Mouse (Mus musculus) right cerebral cortex, postnatal 4 days (tissue): Measurements from ENCODE around the gene Ucp2.

Source experiments
- DNase-seq: peaks from one replicate; pipeline ENCODE4 v3.0.0-alpha.2; 2022

Gene Ucp2

GRCm38 (mm10) chr7:100493117-100493483, at the start of gene Ucp2:
TSS of gene Ucp2 (plus strand) at chr7:100493337.
- peak; percentile 58 for DNase-seq

GRCm38 (mm10) chr7:100443728-100444127, 49.4 kb upstream of the Ucp2 start:
- no peak for DNase-seq

- no peak for DNase-seq
Measured at GRCm38 (mm10) chr7:100446271-100446670, 46.9 kb upstream of the Ucp2 start.

DNA sequence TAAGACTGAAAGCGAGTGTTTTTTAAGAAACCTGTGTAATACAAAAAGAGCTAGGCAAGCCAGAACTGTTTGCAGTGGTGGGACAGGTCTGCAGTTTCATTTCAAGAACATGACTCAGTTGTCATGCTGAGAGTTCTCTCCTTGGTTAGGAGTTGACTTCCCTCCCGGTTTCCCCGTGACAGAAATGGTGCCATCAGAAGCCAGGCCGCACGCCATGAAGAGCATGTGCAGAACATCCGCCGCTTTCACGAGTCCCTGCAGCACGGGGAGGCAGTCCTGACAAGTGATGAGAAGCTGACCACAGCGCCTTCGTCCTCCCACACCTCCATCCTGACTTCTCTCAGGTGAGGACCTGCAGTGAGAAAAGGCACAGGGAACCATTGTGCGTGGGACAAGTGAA, 44.6 kb upstream of the Ucp2 start:
- no peak for DNase-seq

GRCm38 (mm10) chr7:100448985-100449384, 44.2 kb upstream of the Ucp2 start:
- no peak for DNase-seq

- no peak for DNase-seq
Measured at GRCm38 (mm10) chr7:100458153-100458552, 35.0 kb upstream of the Ucp2 start.

- no peak for DNase-seq
Measured at GRCm38 (mm10) chr7:100459862-100460261, 33.3 kb upstream of the Ucp2 start.

DNA sequence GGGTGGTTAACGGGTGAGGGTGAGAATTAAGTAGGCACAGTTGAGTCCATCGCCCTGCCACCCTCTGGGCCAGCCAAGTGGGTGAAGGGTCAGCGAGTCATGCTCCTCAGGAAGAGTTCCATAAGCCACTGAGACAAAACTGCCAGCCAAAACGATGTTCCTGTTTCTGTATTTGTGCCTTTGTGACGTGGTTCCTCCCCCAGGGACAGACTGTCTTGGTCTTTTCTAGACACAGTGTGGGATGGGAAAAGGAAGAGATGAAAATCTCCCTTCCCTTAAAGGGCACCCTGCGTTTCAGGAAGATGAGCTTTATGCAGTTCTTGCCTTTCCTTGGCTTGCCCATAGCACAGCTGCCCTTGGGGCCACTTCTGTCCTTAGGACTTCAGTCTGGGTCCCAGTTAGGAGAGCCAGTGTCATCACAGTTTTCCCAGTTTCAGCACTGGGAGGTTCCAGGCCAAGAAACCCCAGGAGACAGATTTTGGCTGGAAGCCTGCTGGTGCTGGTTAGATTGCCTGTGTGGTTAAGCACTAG, 31.5 kb upstream of the Ucp2 start:
- no peak for DNase-seq

DNA sequence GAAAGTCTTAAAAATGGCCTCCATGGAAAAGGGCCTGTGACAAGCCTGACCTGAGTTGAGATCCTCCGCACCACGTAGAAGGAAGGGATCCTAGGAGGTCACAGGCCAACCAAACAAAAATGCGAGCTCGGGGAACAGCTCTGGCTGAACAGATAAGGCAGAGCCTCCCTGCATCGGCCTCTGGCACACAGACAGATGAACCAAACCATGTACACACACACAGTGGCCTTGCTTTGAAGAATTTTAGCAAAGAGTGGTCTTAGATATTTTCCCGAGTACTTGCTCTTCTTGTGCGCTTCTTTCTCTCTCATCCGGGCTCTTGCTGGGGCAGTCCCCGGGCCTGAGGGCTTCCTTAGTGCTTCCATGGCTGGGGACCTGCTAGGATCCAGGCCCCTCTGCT, 29.9 kb upstream of the Ucp2 start:
- no peak for DNase-seq

DNA sequence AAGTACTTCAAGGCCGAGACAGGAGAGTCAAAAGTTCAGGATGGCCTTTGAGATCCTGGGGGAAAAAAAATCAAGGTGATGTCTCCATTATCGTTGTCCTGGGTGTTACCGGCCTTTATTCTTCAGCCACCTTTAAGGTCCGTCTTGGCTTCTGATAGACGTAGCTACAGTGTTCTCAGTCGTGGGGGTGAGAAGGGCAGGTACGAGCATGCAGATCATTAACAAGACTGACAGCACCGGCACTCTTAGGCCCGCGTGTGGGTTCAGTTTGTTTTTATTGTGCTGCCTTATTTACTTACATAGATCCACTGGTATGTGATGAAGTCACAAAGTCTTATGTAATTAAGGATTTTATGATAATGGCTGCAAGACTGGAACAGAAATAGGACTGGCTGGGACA, 29.4 kb upstream of the Ucp2 start:
- DNase-seq: no peak

- DNase-seq: no peak
Measured at GRCm38 (mm10) chr7:100464248-100464647, 28.9 kb upstream of the Ucp2 start.

GRCm38 (mm10) chr7:100465248-100465647, 27.9 kb upstream of the Ucp2 start:
- no peak for DNase-seq

- no peak for DNase-seq
Measured at GRCm38 (mm10) chr7:100465656-100466309, 27.4 kb upstream of the Ucp2 start.

GRCm38 (mm10) chr7:100466781-100467510, 26.2 kb upstream of the Ucp2 start:
- no peak for DNase-seq

DNA sequence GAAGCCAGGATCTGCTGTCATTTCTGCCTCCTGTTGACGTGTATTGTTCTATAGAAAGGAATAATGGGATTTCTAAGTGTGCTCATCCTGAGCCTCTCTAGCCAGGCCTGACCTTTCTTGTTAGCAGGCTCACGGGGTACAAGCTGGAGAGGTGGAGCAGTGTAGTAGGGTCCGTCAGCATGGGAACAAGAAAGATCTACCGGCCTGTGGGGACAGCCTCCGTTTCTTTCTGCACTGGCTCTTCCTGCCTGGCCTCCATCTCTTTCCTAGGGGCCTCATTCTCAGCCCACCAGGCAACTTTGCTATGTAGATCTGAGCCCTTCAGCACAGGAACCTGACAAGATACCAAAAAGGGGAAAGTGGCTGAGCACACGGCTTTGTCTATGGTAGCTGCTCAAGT, 24.4 kb upstream of the Ucp2 start:
- no peak for DNase-seq

DNA sequence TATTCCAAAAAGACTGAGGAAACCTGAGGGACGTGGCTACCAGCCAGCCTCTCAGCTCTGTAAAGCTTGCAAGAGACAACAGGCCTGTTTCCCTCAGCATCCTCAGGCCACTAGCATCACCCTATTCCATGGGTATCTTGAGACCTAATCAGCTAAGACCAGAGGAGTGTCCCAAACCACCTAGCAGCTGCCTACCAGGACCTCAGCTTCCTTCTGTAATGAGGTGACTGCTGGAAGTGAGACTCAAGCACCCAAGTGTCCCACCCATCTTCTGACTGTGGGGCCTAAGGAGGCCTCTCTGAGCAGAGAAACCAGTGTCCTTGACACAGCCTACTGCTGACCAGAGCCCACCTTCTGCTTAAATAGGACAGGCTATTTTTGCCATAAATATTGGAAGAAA, 23.6 kb upstream of the Ucp2 start:
- no peak for DNase-seq

- DNase-seq: no peak
Measured at GRCm38 (mm10) chr7:100470796-100471406, 22.2 kb upstream of the Ucp2 start.

DNA sequence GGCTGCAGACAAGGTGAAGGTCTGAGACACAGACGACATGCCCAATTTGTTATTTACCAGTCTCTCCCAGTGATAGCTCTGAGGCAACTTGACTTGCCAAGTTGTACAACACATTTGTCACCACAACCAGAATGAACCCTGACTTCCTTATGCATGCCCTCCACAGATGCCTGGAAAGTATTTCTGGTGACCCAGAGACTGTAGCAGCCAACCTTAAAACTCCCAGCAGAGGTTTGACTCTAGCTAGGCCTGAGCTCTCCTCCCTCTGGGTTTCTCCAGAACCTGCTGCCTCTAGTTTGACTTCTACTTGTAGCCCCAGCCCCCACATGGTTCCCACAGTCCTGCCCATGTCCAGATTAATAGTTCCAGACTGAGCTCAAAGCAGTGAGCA, 21.7 kb upstream of the Ucp2 start:
- DNase-seq: no peak

DNA sequence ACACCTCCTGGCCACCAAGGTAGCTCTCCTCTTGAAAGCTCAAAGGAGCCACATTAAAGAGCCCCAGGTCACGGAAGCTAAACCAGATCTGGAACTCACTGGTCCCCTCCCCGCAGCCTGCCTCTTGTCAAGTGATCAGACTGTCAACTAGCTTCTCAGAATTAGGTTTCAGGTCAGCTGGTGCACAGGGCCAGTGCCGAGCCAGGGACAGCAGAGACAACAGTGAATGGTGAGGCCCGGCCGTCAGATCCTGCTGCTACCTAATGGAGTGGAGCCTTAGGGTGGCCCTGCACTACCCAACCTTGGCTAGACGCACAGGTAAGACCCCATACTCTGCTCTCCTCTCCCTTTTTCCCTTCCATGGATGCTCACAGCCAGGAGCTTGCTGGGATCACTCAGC, 20.4 kb upstream of the Ucp2 start, which contains the start of gene Ucp3:
Ucp3 (plus strand) TSS at position 214 of the 400 bp plus-strand sequence.
- no peak for DNase-seq

- DNase-seq: no peak
Measured at GRCm38 (mm10) chr7:100473846-100474454, 19.2 kb upstream of the Ucp2 start.

GRCm38 (mm10) chr7:100474680-100475079, 18.5 kb upstream of the Ucp2 start:
- DNase-seq: no peak

- DNase-seq: no peak
Measured at GRCm38 (mm10) chr7:100479100-100479822, 13.9 kb upstream of the Ucp2 start.

DNA sequence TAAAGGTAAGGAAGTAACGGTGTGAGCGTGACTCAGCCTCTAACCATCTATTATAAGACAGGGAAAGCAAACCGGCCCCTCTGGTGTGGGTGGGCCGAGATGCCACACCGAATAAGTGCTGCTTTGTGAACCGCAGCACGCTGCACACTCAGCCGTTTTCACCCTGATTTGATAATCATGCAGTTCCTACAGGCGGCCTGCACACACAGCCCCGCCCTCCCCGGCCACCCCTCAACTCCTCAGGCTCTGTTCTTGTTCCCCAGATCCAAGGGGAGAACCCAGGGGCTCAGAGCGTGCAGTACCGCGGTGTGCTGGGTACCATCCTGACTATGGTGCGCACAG, 13.3 kb upstream of the Ucp2 start:
- DNase-seq: no peak
